Mouse (Mus musculus) left cerebral cortex, adult 2 months (tissue): ENCODE measurements at regions not wholly inside any gene's neighbourhood (a gene's known extent, or its start where the extent isn't known, plus 50 kb on each side); places are given as distances from the start of the nearest gene placed in this dataset.
"Not testable (repeated sequence)": the region's sequence is repeated elsewhere in the genome, so short reads cannot be mapped to it uniquely, and the experiment has no call there.

Experiments used
- DNase-seq, 2 experiments: peaks; one replicate each; pipeline ENCODE4 v3.0.0; 2021 to 2022; ENCODE audit warnings: low spot score in 2 of 2, mixed read lengths in 1 of 2; ENCODE audit errors: extremely low spot score in 1 of 2
- H3K27ac ChIP-seq: fragments of 200-600 bp; 2 replicates; pipeline ENCODE4 v1.8.1; 2022
- H3K4me3 ChIP-seq: fragments of 200-600 bp; 2 replicates; pipeline ENCODE4 v1.8.1; 2022
- CTCF ChIP-seq: fragments of 200-600 bp; IDR thresholded peaks from 2 replicates; pipeline ENCODE4 v1.8.1; 2022; ENCODE audit warnings: antibody characterized with exemption, mild to moderate bottlenecking, moderate library complexity
- intact Hi-C: fragments of 180-260 bp; cut with DNase I; formaldehyde crosslinking; loops from one replicate; pipeline ENCODE4 v1.15.1; 2025

- intact Hi-C loops, result loop anchor here (2.0 to 5.0 kb wide), 3 partner anchors 103 to 675 kb away; no protein-coding TSS in a partner anchor
- Histone ChIP-seq H3K27ac (no peak overlapping the region), H3K4me3 (no peak overlapping the region)
- TF ChIP-seq CTCF, result peak; percentile 97
- peak; percentile 67 to 82 for DNase-seq
Measured at GRCm38 (mm10) chr2:147307488-147308386, 54.0 kb upstream of the Pax1 start.

GRCm38 (mm10) chr2:147306728-147307127, 55.0 kb upstream of the Pax1 start:
- no peak overlapping the region for H3K27ac ChIP-seq
- DNase-seq, result no peak
- no peak for TF ChIP-seq CTCF
- intact Hi-C loops, result loop anchor here (2.0 to 5.0 kb wide), 3 partner anchors 102 to 674 kb away; no protein-coding TSS in a partner anchor
- H3K4me3 ChIP-seq, result no peak overlapping the region

- peak; percentile 84 for TF ChIP-seq CTCF
- Histone ChIP-seq H3K4me3 (no peak overlapping the region), H3K27ac (no peak overlapping the region)
- intact Hi-C loops, result loop anchor here (5.0 kb wide), 1 partner anchor 673 kb away; no protein-coding TSS in a partner anchor
- peak; percentile 18 to 44 for DNase-seq
Measured at GRCm38 (mm10) chr2:147305262-147305661, 56.5 kb upstream of the Pax1 start.

GRCm38 (mm10) chr2:147300503-147300902, 61.2 kb upstream of the Pax1 start:
- no peak for DNase-seq
- intact Hi-C loops, result no loop called here
- Histone ChIP-seq H3K4me3 (no peak overlapping the region), H3K27ac (no peak overlapping the region)
- TF ChIP-seq CTCF, result no peak

GRCm38 (mm10) chr2:147299359-147299758, 62.4 kb upstream of the Pax1 start:
- Histone ChIP-seq H3K27ac (no peak overlapping the region), H3K4me3 (no peak overlapping the region)
- no peak for TF ChIP-seq CTCF
- intact Hi-C loops, result no loop called here
- no peak for DNase-seq

GRCm38 (mm10) chr2:147298499-147298896, 63.2 kb upstream of the Pax1 start:
- TF ChIP-seq CTCF, result no peak
- intact Hi-C loops, result no loop called here
- Histone ChIP-seq H3K4me3 (no peak overlapping the region), H3K27ac (no peak overlapping the region)
- DNase-seq, result peak; percentile 64 to 81

GRCm38 (mm10) chr2:147297876-147298498, 63.7 kb upstream of the Pax1 start:
- DNase-seq, result no peak
- H3K4me3 ChIP-seq, result no peak overlapping the region
- TF ChIP-seq CTCF, result no peak
- intact Hi-C loops, result no loop called here
- no peak overlapping the region for H3K27ac ChIP-seq

GRCm38 (mm10) chr2:147294926-147295325, 66.8 kb upstream of the Pax1 start:
- H3K27ac ChIP-seq, DNase-seq, H3K4me3 ChIP-seq, intact Hi-C loops: not testable (repeated sequence)

- TF ChIP-seq CTCF, result no peak
- DNase-seq, result no peak
- Histone ChIP-seq H3K27ac (no peak overlapping the region), H3K4me3 (no peak overlapping the region)
- intact Hi-C loops, result no loop called here
Measured at GRCm38 (mm10) chr2:147293294-147293688, 68.4 kb upstream of the Pax1 start.

GRCm38 (mm10) chr2:147292387-147293293, 69.1 kb upstream of the Pax1 start:
- H3K4me3 ChIP-seq, result no peak overlapping the region
- TF ChIP-seq CTCF, result no peak
- intact Hi-C loops, result no loop called here
- no peak overlapping the region for H3K27ac ChIP-seq
- DNase-seq, result no peak

- no peak overlapping the region for H3K27ac ChIP-seq
- no peak for DNase-seq
- H3K4me3 ChIP-seq, result no peak overlapping the region
- intact Hi-C loops, result no loop called here
- no peak for TF ChIP-seq CTCF
Measured at GRCm38 (mm10) chr2:147283390-147283789, 78.3 kb upstream of the Pax1 start.
